Mouse (Mus musculus) lung, postnatal 0 days (tissue): ENCODE results near the gene Polr3h. TPM values are rescaled to one million over a fixed set of nuclear protein-coding genes. Genes with fewer than 3 reads are reported as not detected.

ENCODE experiments used
- ATAC-seq: fragments of 200-750 bp; cut with Nextera tagmentation; 2 replicates; pipeline ENCODE4 v1.8.0; 2017; ENCODE audit warnings: moderate library complexity
- DNase-seq: peaks from one replicate; pipeline ENCODE4 v3.0.0-alpha.2; 2016; ENCODE audit warnings: low spot score
- H3K27ac ChIP-seq: fragments of 300-500 bp; sonication (generic); 2 replicates; pipeline ENCODE4 v1.5.1; 2014; ENCODE audit warnings: antibody characterized with exemption, mild to moderate bottlenecking, low read length, mixed read lengths
- H3K27me3 ChIP-seq: fragments of 300-500 bp; sonication (generic); replicated peaks from 2 replicates; pipeline ENCODE4 v1.6.1; 2014; ENCODE audit warnings: low read length, mixed read lengths; ENCODE audit not compliant: insufficient read depth
- H3K36me3 ChIP-seq: fragments of 300-500 bp; sonication (generic); 2 replicates; pipeline ENCODE4 v1.6.1; 2014; ENCODE audit warnings: low read length, mixed read lengths; ENCODE audit not compliant: insufficient read depth
- H3K4me1 ChIP-seq: fragments of 300-500 bp; sonication (generic); 2 replicates; pipeline ENCODE4 v1.6.1; 2014; ENCODE audit warnings: antibody characterized with exemption, low read depth, low read length, mixed read lengths; ENCODE audit not compliant: insufficient read depth
- H3K4me2 ChIP-seq: fragments of 300-500 bp; sonication (generic); replicated peaks from 2 replicates; pipeline ENCODE4 v1.6.1; 2014; ENCODE audit warnings: low read depth, mild to moderate bottlenecking, low read length, moderate library complexity, mixed read lengths
- H3K4me3 ChIP-seq: fragments of 300-500 bp; sonication (generic); 2 replicates; pipeline ENCODE4 v1.5.1; 2014; ENCODE audit warnings: low read depth, low read length
- H3K9ac ChIP-seq: fragments of 300-500 bp; sonication (generic); replicated peaks from 2 replicates; pipeline ENCODE4 v1.6.1; 2014; ENCODE audit warnings: low read depth, mild to moderate bottlenecking
- H3K9me3 ChIP-seq: fragments of 300-500 bp; sonication (generic); 2 replicates; pipeline ENCODE4 v1.6.1; 2016; ENCODE audit warnings: low read length, mixed read lengths
- CTCF ChIP-seq: IDR thresholded peaks from 2 replicates; pipeline ENCODE4 v1.5.1; 2016; ENCODE audit warnings: antibody characterized with exemption, mild to moderate bottlenecking
- EP300 ChIP-seq: IDR thresholded peaks from 2 replicates; pipeline ENCODE4 v1.6.1; 2016; ENCODE audit warnings: antibody characterized with exemption, mild to moderate bottlenecking, control low read depth
- WGBS: fragments of 180-500 bp; shearing (Covaris S2); extraction: QIAGEN DNeasy Blood & Tissue Kit; methylation state at CpG from one replicate; pipeline ENCODE4 v1.1.7; 2014; 5-methylcytosine and 5-hydroxymethylcytosine counted together
- polyA plus RNA-seq: library from polyadenylated mRNA; unstranded; fragments of >200 nt; fragmentation: Nextera tagmentation; extraction: Ambion mirVana; gene quantifications from 2 replicates; pipeline ENCODE4 v1.2.1, GENCODE M21; 2015

Gene Polr3h
- polyA plus RNA-seq, 1 experiment from 2014 or later, result 43.1 TPM

GRCm38 (mm10) chr15:81871604-81872261, 54.3 kb downstream of the Polr3h start, which contains the start of gene Phf5a:
Phf5a (minus strand) TSS chr15:81871911.
- peak within 1 kb of the TSS; percentile 86 for H3K4me3 ChIP-seq
- peaks cover 31% of the 10 kb centered on the region for H3K36me3 ChIP-seq
- no peaks in the 10 kb centered on the region for H3K9me3 ChIP-seq
- DNase-seq (peak; percentile 98), ATAC-seq (peak; percentile 96)
- peaks cover 9% of the 10 kb centered on the region; the same call in 1 of the 2 replicates for H3K4me1 ChIP-seq
- H3K9ac ChIP-seq, result peak within 1 kb of the TSS; percentile 76
- no peaks in the 10 kb centered on the region for H3K27me3 ChIP-seq
- TF ChIP-seq EP300 (peak; percentile 100), CTCF (no peak)
- peak within 1 kb of the TSS; percentile 89 for H3K4me2 ChIP-seq
- WGBS, result under 1% methylated on average over 30 of the region's 30 CpGs
- H3K27ac ChIP-seq, result peak within 1 kb of the TSS; percentile 97

DNA sequence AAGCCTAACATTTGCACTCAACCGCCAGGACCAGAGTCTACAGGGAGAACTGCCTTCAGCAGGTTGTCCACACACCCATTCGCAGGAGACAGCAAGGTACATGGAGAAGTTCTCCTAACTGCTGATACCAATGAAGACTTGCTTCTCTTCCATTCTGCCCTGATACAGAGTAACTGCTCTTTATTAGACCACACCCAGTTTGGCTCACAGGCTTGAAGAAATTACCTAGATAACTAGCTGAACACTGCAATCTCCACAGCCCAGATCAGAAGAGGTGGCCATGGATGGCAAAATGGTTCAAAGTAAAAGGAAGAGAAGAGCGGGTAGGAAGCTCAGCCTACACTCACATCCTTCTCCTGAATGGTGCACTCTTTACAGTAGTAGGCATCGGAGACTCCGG, 56.1 kb downstream of the Polr3h start:
- H3K27ac ChIP-seq, result no peak overlapping the region
- H3K4me3 ChIP-seq, result no peak overlapping the region
- TF ChIP-seq CTCF (no peak), EP300 (no peak)
- no peak overlapping the region for H3K9ac ChIP-seq
- peaks cover 36% of the 10 kb centered on the region for H3K36me3 ChIP-seq
- no peaks in the 10 kb centered on the region for H3K9me3 ChIP-seq
- 98% methylated on average over 5 of the region's 5 CpGs for WGBS
- no peaks in the 10 kb centered on the region for H3K27me3 ChIP-seq
- DNase-seq (no peak), ATAC-seq (no peak)
- H3K4me2 ChIP-seq, result no peak overlapping the region
- H3K4me1 ChIP-seq, result peaks cover 9% of the 10 kb centered on the region; the same call in 1 of the 2 replicates

GRCm38 (mm10) chr15:81864238-81864637, 61.8 kb downstream of the Polr3h start:
- H3K4me1 ChIP-seq, result no peaks in the 10 kb centered on the region
- H3K27me3 ChIP-seq, result no peaks in the 10 kb centered on the region
- H3K27ac ChIP-seq, result no peak overlapping the region
- no peaks in the 10 kb centered on the region for H3K9me3 ChIP-seq
- H3K9ac ChIP-seq, result no peak overlapping the region
- no peak for TF ChIP-seq CTCF
- TF ChIP-seq EP300, result no peak
- H3K4me3 ChIP-seq, result no peak overlapping the region
- peaks cover 25% of the 10 kb centered on the region for H3K36me3 ChIP-seq
- 90% methylated on average over 7 of the region's 7 CpGs for WGBS
- ATAC-seq (no peak), DNase-seq (no peak)
- H3K4me2 ChIP-seq, result no peak overlapping the region

DNA sequence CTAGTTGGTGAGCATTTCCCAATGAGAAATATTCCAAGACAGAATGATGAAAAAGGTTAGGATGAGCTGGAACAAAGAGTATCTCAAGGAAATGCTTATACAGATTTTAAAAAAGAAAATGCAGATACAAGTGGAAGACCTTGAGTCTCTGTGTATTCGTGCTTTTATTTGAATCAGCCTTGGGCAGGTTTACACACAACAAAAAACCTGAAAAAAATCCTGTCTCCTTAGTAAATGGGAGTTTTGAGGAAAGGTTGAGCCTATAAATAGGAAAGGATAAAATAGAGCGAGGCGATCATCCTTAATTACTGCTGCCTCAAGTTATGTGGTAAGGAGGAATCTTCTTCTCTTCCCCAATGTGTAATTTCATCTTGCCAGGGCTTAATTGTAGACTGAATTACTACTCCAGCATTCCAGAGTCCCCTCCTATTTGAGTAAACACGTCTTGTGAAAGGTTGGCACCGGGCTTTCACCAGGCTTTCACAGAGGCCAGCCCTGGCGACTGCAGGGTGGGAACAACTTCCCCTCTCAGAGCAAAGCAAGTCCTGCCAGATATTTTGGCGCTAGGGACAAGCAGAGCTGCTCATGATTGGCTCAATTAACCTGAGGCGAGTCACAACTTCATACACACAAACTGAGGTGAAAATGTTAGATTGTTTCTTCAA, 65.4 kb downstream of the Polr3h start:
- WGBS, result 24% methylated on average over 8 of the region's 8 CpGs
- Histone ChIP-seq H3K27ac (peak overlapping the region; percentile 74), H3K4me1 (peaks cover 3% of the 10 kb centered on the region; the same call in 1 of the 2 replicates), H3K4me3 (no peak overlapping the region), H3K27me3 (no peaks in the 10 kb centered on the region), H3K36me3 (no peaks in the 10 kb centered on the region), H3K9ac (no peak overlapping the region), H3K4me2 (peak overlapping the region; percentile 87; the same call in 1 of the 2 replicates), H3K9me3 (no peaks in the 10 kb centered on the region)
- TF ChIP-seq CTCF (no peak), EP300 (peak; percentile 75)
- ATAC-seq, result peak; percentile 15
- DNase-seq, result peak; percentile 90

- Histone ChIP-seq H3K4me2 (peak overlapping the region; percentile 87), H3K4me1 (peaks cover 6% of the 10 kb centered on the region; the same call in 1 of the 2 replicates), H3K27ac (peak overlapping the region; percentile 98), H3K9ac (peak overlapping the region; percentile 85), H3K36me3 (no peaks in the 10 kb centered on the region), H3K27me3 (no peaks in the 10 kb centered on the region), H3K4me3 (peak overlapping the region; percentile 94), H3K9me3 (no peaks in the 10 kb centered on the region)
- DNase-seq, result peak; percentile 99
- peak; percentile 84 for ATAC-seq
- WGBS, result under 1% methylated on average over 37 of the region's 39 CpGs
- TF ChIP-seq EP300 (0 out of 2 replicates have a peak, but pooled peaks have one; percentile 7), CTCF (no peak)
Observed at GRCm38 (mm10) chr15:81859330-81860255, 66.4 kb downstream of the Polr3h start.
